Mouse (Mus musculus) forebrain, embryonic 11.5 days (tissue): ENCODE data around the gene Zfp229. TPM values are rescaled to one million over a fixed set of nuclear protein-coding genes. Genes with fewer than 3 reads are reported as not detected.
"Not testable (repeated sequence)": the region's sequence is repeated elsewhere in the genome, so short reads cannot be mapped to it uniquely, and the experiment has no call there.

Experiments
- ATAC-seq: fragments of 200-750 bp; cut with Nextera tagmentation; replicated peaks from 2 replicates; pipeline ENCODE4 v1.8.0; 2017; ENCODE audit warnings: moderate TSS enrichment; ENCODE audit not compliant: low FRiP score
- DNase-seq: peaks from one replicate; pipeline ENCODE4 v3.0.0-alpha.2; 2017; ENCODE audit warnings: low spot score
- H3K27ac ChIP-seq: fragments of 300-500 bp; sonication (generic); 2 replicates; pipeline ENCODE4 v1.5.1; 2014; ENCODE audit warnings: low read depth, low read length
- H3K27me3 ChIP-seq: fragments of 300-500 bp; sonication (generic); 2 replicates; pipeline ENCODE4 v1.6.1; 2014; ENCODE audit warnings: mild to moderate bottlenecking, low read length, mixed read lengths; ENCODE audit not compliant: control insufficient read depth, insufficient read depth
- H3K36me3 ChIP-seq: fragments of 300-500 bp; sonication (generic); 2 replicates; pipeline ENCODE4 v1.6.1; 2014; ENCODE audit warnings: mild to moderate bottlenecking, low read length, moderate library complexity, mixed read lengths; ENCODE audit not compliant: control insufficient read depth, insufficient read depth
- H3K4me1 ChIP-seq: fragments of 300-500 bp; sonication (generic); replicated peaks from 2 replicates; pipeline ENCODE4 v1.6.1; 2014; ENCODE audit warnings: low read length, mixed read lengths; ENCODE audit not compliant: control insufficient read depth, insufficient read depth
- H3K4me2 ChIP-seq: fragments of 300-500 bp; sonication (generic); 2 replicates; pipeline ENCODE4 v1.6.1; 2014; ENCODE audit warnings: low read depth, mild to moderate bottlenecking, low read length, moderate library complexity, mixed read lengths; ENCODE audit not compliant: severe bottlenecking
- H3K4me3 ChIP-seq: fragments of 300-500 bp; sonication (generic); 2 replicates; pipeline ENCODE4 v1.5.1; 2014; ENCODE audit warnings: low read depth, low read length
- H3K9ac ChIP-seq: fragments of 300-500 bp; sonication (generic); 2 replicates; pipeline ENCODE4 v1.6.1; 2014; ENCODE audit warnings: low read length
- H3K9me3 ChIP-seq: fragments of 300-500 bp; sonication (generic); 2 replicates; pipeline ENCODE4 v1.6.1; 2016; ENCODE audit warnings: low read length, mixed read lengths; ENCODE audit not compliant: control insufficient read depth
- WGBS: fragments of 180-500 bp; shearing (Covaris S2); extraction: QIAGEN DNeasy Blood & Tissue Kit; methylation state at CpG from one replicate; pipeline ENCODE4 v1.1.7; 2014; 5-methylcytosine and 5-hydroxymethylcytosine counted together
- polyA plus RNA-seq: library from polyadenylated mRNA; unstranded; fragments of >200 nt; fragmentation: Nextera tagmentation; extraction: Ambion mirVana; gene quantifications from 2 replicates; pipeline ENCODE4 v1.2.1, GENCODE M21; 2014

Gene Zfp229
- 8.3 and 8.7 TPM in 2 replicates for polyA plus RNA-seq

- H3K9me3 ChIP-seq, ATAC-seq, H3K27ac ChIP-seq, H3K4me2 ChIP-seq, H3K4me3 ChIP-seq, DNase-seq, H3K27me3 ChIP-seq, H3K4me1 ChIP-seq, H3K36me3 ChIP-seq, H3K9ac ChIP-seq: not testable (repeated sequence)
- WGBS, result 96% methylated on average over 9 of the region's 22 CpGs
These were observed at the start of gene Zfp229 for GRCm38 (mm10) chr17:21730495-21730894. Gene Zfp229 (plus strand): TSS chr17:21730795.

GRCm38 (mm10) chr17:21691560-21691959 lies 39.0 kb upstream of the Zfp229 start, which contains the start of gene Gm10226:
Gene Gm10226 (plus strand): TSS chr17:21691860.
- Histone ChIP-seq H3K4me2 (no peak within 1 kb of the TSS), H3K4me1 (no peaks in the 10 kb centered on the region), H3K9ac (no peak within 1 kb of the TSS), H3K27ac (no peak within 1 kb of the TSS), H3K36me3 (no peaks in the 10 kb centered on the region; the same call in 1 of the 2 replicates), H3K27me3 (no peaks in the 10 kb centered on the region), H3K9me3 (no peaks in the 10 kb centered on the region), H3K4me3 (no peak within 1 kb of the TSS)
- WGBS, result 84% methylated on average over 3 of the region's 3 CpGs
- DNase-seq (no peak), ATAC-seq (no peak)

- H3K9me3 ChIP-seq, result no peaks in the 10 kb centered on the region
- H3K36me3 ChIP-seq, result no peaks in the 10 kb centered on the region; the same call in 1 of the 2 replicates
- no peak overlapping the region for H3K9ac ChIP-seq
- no peaks in the 10 kb centered on the region for H3K27me3 ChIP-seq
- no peaks in the 10 kb centered on the region for H3K4me1 ChIP-seq
- DNase-seq, result no peak
- no peak overlapping the region for H3K4me2 ChIP-seq
- ATAC-seq, result no peak
- 82% methylated on average over 3 of the region's 3 CpGs for WGBS
- H3K4me3 ChIP-seq, result no peak overlapping the region
- H3K27ac ChIP-seq, result no peak overlapping the region
These were observed 37.3 kb upstream of the Zfp229 start for GRCm38 (mm10) chr17:21693342-21693741.

GRCm38 (mm10) chr17:21696073-21696472 lies 34.5 kb upstream of the Zfp229 start:
- no peak for ATAC-seq
- Histone ChIP-seq H3K36me3 (no peaks in the 10 kb centered on the region; the same call in 1 of the 2 replicates), H3K4me2 (no peak overlapping the region)

GRCm38 (mm10) chr17:21702281-21703240 lies 28.0 kb upstream of the Zfp229 start:
- 58% methylated on average over 5 of the region's 5 CpGs for WGBS
- H3K4me1 ChIP-seq, result no peaks in the 10 kb centered on the region
- no peaks in the 10 kb centered on the region for H3K9me3 ChIP-seq
- H3K27me3 ChIP-seq, result no peaks in the 10 kb centered on the region
- H3K4me3 ChIP-seq, result no peak overlapping the region
- no peak overlapping the region for H3K4me2 ChIP-seq
- no peak overlapping the region for H3K27ac ChIP-seq
- DNase-seq (peak; percentile 54), ATAC-seq (no peak)
- no peak overlapping the region for H3K9ac ChIP-seq
- H3K36me3 ChIP-seq, result no peaks in the 10 kb centered on the region

More at GRCm38 (mm10) chr17:21696073-21696472, 34.5 kb upstream of the Zfp229 start:
- H3K4me3 ChIP-seq, result no peak overlapping the region
- H3K9ac ChIP-seq, result no peak overlapping the region
- no peak overlapping the region for H3K27ac ChIP-seq
- H3K4me1 ChIP-seq, result no peaks in the 10 kb centered on the region
- H3K9me3 ChIP-seq, result no peaks in the 10 kb centered on the region
- DNase-seq, result no peak
- no peaks in the 10 kb centered on the region for H3K27me3 ChIP-seq

GRCm38 (mm10) chr17:21703414-21703813 lies 27.2 kb upstream of the Zfp229 start:
- no peaks in the 10 kb centered on the region for H3K36me3 ChIP-seq
- no peak overlapping the region for H3K27ac ChIP-seq
- 82% methylated on average over 1 of the region's 1 CpGs for WGBS
- H3K4me3 ChIP-seq, result no peak overlapping the region
- H3K27me3 ChIP-seq, result no peaks in the 10 kb centered on the region
- H3K9me3 ChIP-seq, result no peaks in the 10 kb centered on the region
- H3K4me2 ChIP-seq, result no peak overlapping the region
- no peak overlapping the region for H3K9ac ChIP-seq
- ATAC-seq (no peak), DNase-seq (no peak)
- H3K4me1 ChIP-seq, result 0 out of 2 replicates have a peak, but pooled peaks cover 2% of the 10 kb centered on the region

DNA sequence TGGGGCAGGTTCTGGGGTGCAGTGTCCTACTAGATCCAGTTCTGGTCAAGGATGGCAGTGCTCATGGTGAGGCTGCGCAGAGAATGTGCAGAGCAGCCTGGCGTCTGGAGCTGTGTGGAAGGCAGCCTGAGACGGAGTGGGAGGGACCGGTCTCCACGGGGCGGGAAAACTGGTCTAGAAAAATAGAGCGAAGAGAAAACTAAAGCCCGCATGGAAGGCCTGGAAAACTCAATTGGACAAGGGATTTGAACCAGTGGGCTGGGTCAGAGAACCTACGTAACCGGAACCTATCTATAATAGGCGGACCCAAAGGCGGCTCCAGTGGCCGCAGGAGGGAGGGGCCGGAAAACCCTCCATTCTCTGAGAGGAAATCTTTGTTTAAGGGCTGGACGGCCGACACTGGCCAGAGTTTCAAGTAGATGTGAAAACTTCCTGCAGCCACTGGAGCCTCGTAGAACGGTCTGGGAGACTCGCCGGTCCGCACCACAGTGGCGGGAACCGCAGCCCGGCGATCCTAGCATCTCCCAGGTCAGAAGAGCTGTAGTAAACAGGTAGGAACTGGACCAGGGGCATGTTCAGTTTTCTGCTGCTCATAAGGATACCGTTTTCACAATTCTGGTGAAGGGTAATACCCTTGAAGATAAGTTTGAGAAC lies 23.1 kb upstream of the Zfp229 start, which contains the start of gene Zfp760:
Gene Zfp760 (plus strand): TSS at position 399 of the 654 bp plus-strand sequence.
- peak within 1 kb of the TSS; percentile 65 for H3K4me3 ChIP-seq
- 4% methylated on average over 26 of the region's 26 CpGs for whole genome bisulfite sequencing
- ATAC-seq (peak; percentile 98), DNase-seq (peak; percentile 86)
- peak within 1 kb of the TSS; percentile 61 for H3K4me2 ChIP-seq
- H3K27ac ChIP-seq, result peak within 1 kb of the TSS; percentile 93
- no peaks in the 10 kb centered on the region for H3K9me3 ChIP-seq
- peaks cover 5% of the 10 kb centered on the region; the same call in 1 of the 2 replicates for H3K4me1 ChIP-seq
- H3K9ac ChIP-seq, result peak within 1 kb of the TSS; percentile 81
- no peaks in the 10 kb centered on the region for H3K27me3 ChIP-seq
- no peaks in the 10 kb centered on the region; the same call in 1 of the 2 replicates for H3K36me3 ChIP-seq

DNA sequence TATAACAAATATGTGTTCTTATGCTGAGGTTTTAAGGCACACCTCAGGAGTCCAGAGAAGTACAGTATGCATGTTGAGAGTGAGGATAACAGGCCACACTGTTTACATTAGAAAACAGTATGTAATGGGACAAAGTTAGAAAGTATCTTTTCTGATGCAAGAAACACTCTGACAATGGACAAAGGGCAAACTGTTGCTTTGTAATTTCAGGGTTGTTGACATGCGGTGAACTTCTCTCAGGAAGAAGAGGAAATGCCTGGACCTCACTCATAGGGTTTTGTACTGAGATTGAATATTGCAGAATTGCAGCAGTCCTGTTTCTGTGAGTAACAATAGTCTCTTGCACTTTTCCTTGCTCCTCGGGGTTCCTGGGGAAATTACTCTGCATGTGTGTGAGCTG lies 22.2 kb upstream of the Zfp229 start:
- peak overlapping the region; percentile 65 for H3K4me3 ChIP-seq
- DNase-seq (no peak), ATAC-seq (no peak)
- peak overlapping the region; percentile 61 for H3K4me2 ChIP-seq
- peak overlapping the region; percentile 81; the same call in 1 of the 2 replicates for H3K9ac ChIP-seq
- H3K9me3 ChIP-seq, result no peaks in the 10 kb centered on the region
- 45% methylated on average over 2 of the region's 2 CpGs for WGBS
- no peaks in the 10 kb centered on the region; the same call in 1 of the 2 replicates for H3K36me3 ChIP-seq
- H3K4me1 ChIP-seq, result peaks cover 5% of the 10 kb centered on the region; the same call in 1 of the 2 replicates
- H3K27ac ChIP-seq, result no peak overlapping the region
- no peaks in the 10 kb centered on the region for H3K27me3 ChIP-seq
